Mouse (Mus musculus): Measurements from ENCODE around the gene Ctsf. TPM values are rescaled to one million over a fixed set of nuclear protein-coding genes. Genes with fewer than 3 reads are reported as not detected.

The Ctsf gene
- polyA plus RNA-seq, 1 experiment from 2014 or later: 34.1 TPM

DNA sequence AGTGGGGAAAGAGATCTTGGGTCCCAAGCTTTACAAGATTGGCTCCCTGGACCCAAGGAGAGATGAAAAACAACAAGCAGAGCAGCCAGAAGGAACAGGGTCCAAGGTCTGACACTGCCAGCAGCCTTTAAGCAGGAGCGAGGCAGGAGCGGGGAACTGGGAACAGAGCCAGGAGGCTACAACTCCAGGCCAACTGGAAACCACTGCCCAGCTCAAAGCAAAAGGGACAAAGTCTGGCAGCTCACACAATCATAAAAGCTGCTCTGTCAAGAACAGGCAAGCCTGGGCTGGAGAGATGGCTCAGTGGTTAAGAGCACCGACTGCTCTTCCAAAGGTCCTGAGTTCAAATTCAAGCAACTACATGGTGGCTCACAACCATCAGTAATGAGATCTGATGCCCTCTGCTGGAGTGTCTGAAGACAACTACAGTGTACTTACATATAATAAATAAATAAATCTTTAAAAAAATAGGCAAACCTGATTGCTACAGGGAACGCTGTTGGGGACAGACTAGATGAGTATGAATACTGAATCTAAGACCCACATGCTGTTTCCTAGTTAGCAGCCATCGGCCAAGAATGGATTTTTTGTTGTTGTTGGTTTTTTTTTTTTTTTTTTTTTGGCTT lies 34.1 kb upstream of the Ctsf start:
- no peaks in the 10 kb centered on the region for H3K4me1 ChIP-seq (ENCODE audit: control insufficient read depth, insufficient read depth, low read length)
- no peak overlapping the region for H3K4me2 ChIP-seq
- H3K9me3 ChIP-seq (ENCODE audit: control insufficient read depth, low read length): no peaks in the 10 kb centered on the region
- no peak for DNase-seq (ENCODE audit: low spot score, missing footprints)
- H3K27me3 ChIP-seq (ENCODE audit: control insufficient read depth, insufficient read depth, low read length): no peaks in the 10 kb centered on the region
- no peak overlapping the region for H3K9ac ChIP-seq (ENCODE audit: low read length)
- H3K27ac ChIP-seq (ENCODE audit: low read depth, low read length): no peak overlapping the region
- no peak overlapping the region for H3K4me3 ChIP-seq (ENCODE audit: low read depth, low read length)
- ATAC-seq (ENCODE audit: low FRiP score): no peak
- peaks cover 2% of the 10 kb centered on the region; the same call in 1 of the 2 replicates for H3K36me3 ChIP-seq (ENCODE audit: control insufficient read depth, insufficient read depth, low read length)
- 92% methylated on average over 5 of the region's 5 CpGs for WGBS

DNA sequence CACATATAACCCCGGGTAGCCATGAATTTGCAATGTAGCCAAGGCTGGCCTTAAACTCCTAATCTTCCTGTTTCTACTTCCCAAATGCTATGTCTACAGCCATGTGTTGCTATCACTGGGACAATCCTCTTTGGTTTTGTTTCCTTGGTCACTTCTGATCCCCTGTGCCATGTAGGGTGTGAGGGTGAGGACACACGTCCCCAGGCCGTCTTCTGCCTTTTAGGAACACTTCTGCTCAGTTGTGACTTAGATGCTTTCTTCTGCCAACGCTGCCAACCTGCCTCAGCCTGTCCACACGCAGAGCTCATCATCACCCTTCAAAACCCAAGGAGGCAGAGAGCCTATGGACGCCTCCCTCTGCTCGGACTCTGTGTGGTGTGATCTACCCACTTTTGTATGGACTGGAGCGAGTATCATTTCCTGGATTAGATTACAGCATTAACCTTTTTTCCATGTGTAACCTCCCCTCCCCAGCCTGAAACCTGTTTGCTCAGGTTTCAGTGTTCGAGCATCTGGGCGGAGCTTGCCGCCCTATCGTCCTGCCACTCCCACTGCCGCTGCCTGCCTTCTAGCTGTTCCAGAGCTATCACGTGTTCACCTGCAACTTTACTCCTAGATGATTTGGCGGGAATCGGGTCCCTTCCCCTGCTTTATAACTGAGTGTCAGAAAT lies 26.4 kb upstream of the Ctsf start:
- no peaks in the 10 kb centered on the region for H3K4me1 ChIP-seq (ENCODE audit: control insufficient read depth, insufficient read depth, low read length)
- no peak for ATAC-seq (ENCODE audit: low FRiP score)
- 62% methylated on average over 16 of the region's 16 CpGs for WGBS

DNA sequence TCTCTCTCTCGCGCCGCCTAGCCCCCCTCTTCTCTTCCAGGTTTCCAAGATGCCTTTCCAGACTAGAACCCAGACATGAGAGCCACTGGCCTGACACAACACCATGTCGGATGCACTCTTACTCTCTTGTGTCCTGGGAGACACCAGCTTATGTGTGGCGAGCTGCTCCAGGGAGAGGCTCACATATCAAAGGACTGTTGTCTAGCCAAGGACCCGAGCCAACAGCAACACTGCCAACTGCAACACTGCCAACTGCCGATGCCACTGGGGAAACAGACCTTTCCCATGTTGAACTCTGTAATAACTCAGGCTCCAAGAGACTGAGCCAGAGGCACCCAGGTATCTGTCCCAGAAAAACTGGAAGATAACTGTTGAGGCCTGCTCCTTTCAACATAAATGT lies 25.8 kb upstream of the Ctsf start:
- H3K36me3 ChIP-seq (ENCODE audit: control insufficient read depth, insufficient read depth, low read length): peaks cover 2% of the 10 kb centered on the region; the same call in 1 of the 2 replicates

More for the DNA sequence above, 26.4 kb upstream of the Ctsf start:
- Histone ChIP-seq H3K36me3 (ENCODE audit: control insufficient read depth, insufficient read depth, low read length) (peaks cover 2% of the 10 kb centered on the region; the same call in 1 of the 2 replicates), H3K4me2 (no peak overlapping the region), H3K27ac (ENCODE audit: low read depth, low read length) (no peak overlapping the region), H3K27me3 (ENCODE audit: control insufficient read depth, insufficient read depth, low read length) (no peaks in the 10 kb centered on the region), H3K9me3 (ENCODE audit: control insufficient read depth, low read length) (no peaks in the 10 kb centered on the region), H3K4me3 (ENCODE audit: low read depth, low read length) (no peak overlapping the region), H3K9ac (ENCODE audit: low read length) (no peak overlapping the region)
- no peak for DNase-seq (ENCODE audit: low spot score, missing footprints)

GRCm38 (mm10) chr19:4833977-4834376 lies 21.0 kb upstream of the Ctsf start:
- Histone ChIP-seq H3K9me3 (ENCODE audit: control insufficient read depth, low read length) (no peaks in the 10 kb centered on the region), H3K4me3 (ENCODE audit: low read depth, low read length) (no peak overlapping the region), H3K4me1 (ENCODE audit: control insufficient read depth, insufficient read depth, low read length) (peaks cover 9% of the 10 kb centered on the region), H3K9ac (ENCODE audit: low read length) (no peak overlapping the region), H3K4me2 (no peak overlapping the region), H3K36me3 (ENCODE audit: control insufficient read depth, insufficient read depth, low read length) (no peaks in the 10 kb centered on the region), H3K27me3 (ENCODE audit: control insufficient read depth, insufficient read depth, low read length) (no peaks in the 10 kb centered on the region), H3K27ac (ENCODE audit: low read depth, low read length) (no peak overlapping the region)
- ATAC-seq (ENCODE audit: low FRiP score) (no peak), DNase-seq (ENCODE audit: low spot score, missing footprints) (no peak)
- 92% methylated on average over 8 of the region's 8 CpGs for WGBS

More for the DNA sequence above, 25.8 kb upstream of the Ctsf start:
- DNase-seq (ENCODE audit: low spot score, missing footprints) (no peak), ATAC-seq (ENCODE audit: low FRiP score) (no peak)
- 67% methylated on average over 7 of the region's 7 CpGs for WGBS
- no peaks in the 10 kb centered on the region for H3K27me3 ChIP-seq (ENCODE audit: control insufficient read depth, insufficient read depth, low read length)
- no peak overlapping the region for H3K4me2 ChIP-seq
- H3K4me3 ChIP-seq (ENCODE audit: low read depth, low read length): no peak overlapping the region
- no peak overlapping the region for H3K27ac ChIP-seq (ENCODE audit: low read depth, low read length)
- H3K4me1 ChIP-seq (ENCODE audit: control insufficient read depth, insufficient read depth, low read length): no peaks in the 10 kb centered on the region
- no peaks in the 10 kb centered on the region for H3K9me3 ChIP-seq (ENCODE audit: control insufficient read depth, low read length)
- no peak overlapping the region for H3K9ac ChIP-seq (ENCODE audit: low read length)

GRCm38 (mm10) chr19:4836096-4836495 lies 18.8 kb upstream of the Ctsf start:
- WGBS: 87% methylated on average over 2 of the region's 2 CpGs
- no peaks in the 10 kb centered on the region for H3K36me3 ChIP-seq (ENCODE audit: control insufficient read depth, insufficient read depth, low read length)
- no peak for DNase-seq (ENCODE audit: low spot score, missing footprints)

DNA sequence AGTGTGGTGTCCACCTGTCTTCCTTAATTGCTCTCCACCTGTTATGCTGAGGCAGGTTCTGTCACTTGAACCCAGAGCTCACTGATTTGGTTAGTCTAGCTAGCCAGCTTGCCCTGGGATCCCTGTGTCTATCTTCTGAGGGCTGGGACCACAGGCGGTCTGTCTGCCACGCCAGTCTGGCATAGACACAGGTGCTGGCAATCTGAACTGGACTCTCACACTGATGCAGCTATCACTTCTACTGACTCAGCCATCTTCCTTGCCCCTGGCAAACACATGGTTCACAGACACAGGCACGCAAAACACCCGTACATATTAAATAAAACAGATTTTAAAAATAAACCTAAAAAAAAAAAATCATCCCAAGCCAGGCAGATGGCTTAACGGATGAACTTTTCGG lies 17.9 kb upstream of the Ctsf start:
- DNase-seq (ENCODE audit: low spot score, missing footprints): no peak
- Histone ChIP-seq H3K9me3 (ENCODE audit: control insufficient read depth, low read length) (no peaks in the 10 kb centered on the region), H3K9ac (ENCODE audit: low read length) (no peak overlapping the region), H3K4me2 (no peak overlapping the region), H3K4me3 (ENCODE audit: low read depth, low read length) (no peak overlapping the region), H3K36me3 (ENCODE audit: control insufficient read depth, insufficient read depth, low read length) (no peaks in the 10 kb centered on the region), H3K27ac (ENCODE audit: low read depth, low read length) (no peak overlapping the region), H3K4me1 (ENCODE audit: control insufficient read depth, insufficient read depth, low read length) (peaks cover 9% of the 10 kb centered on the region), H3K27me3 (ENCODE audit: control insufficient read depth, insufficient read depth, low read length) (peaks cover 11% of the 10 kb centered on the region)
- 91% methylated on average over 6 of the region's 6 CpGs for WGBS
- no peak for ATAC-seq (ENCODE audit: low FRiP score)

More at GRCm38 (mm10) chr19:4836096-4836495, 18.8 kb upstream of the Ctsf start:
- H3K27ac ChIP-seq (ENCODE audit: low read depth, low read length): no peak overlapping the region
- ATAC-seq (ENCODE audit: low FRiP score): no peak
- H3K9me3 ChIP-seq (ENCODE audit: control insufficient read depth, low read length): no peaks in the 10 kb centered on the region
- H3K4me2 ChIP-seq: no peak overlapping the region
- peaks cover 11% of the 10 kb centered on the region for H3K27me3 ChIP-seq (ENCODE audit: control insufficient read depth, insufficient read depth, low read length)
- peaks cover 9% of the 10 kb centered on the region for H3K4me1 ChIP-seq (ENCODE audit: control insufficient read depth, insufficient read depth, low read length)
- H3K9ac ChIP-seq (ENCODE audit: low read length): no peak overlapping the region
- H3K4me3 ChIP-seq (ENCODE audit: low read depth, low read length): no peak overlapping the region

- 38% methylated on average over 10 of the region's 10 CpGs for WGBS
- Histone ChIP-seq H3K9me3 (ENCODE audit: control insufficient read depth, low read length) (no peaks in the 10 kb centered on the region), H3K4me3 (ENCODE audit: low read depth, low read length) (peak overlapping the region; percentile 43), H3K36me3 (ENCODE audit: control insufficient read depth, insufficient read depth, low read length) (no peaks in the 10 kb centered on the region), H3K9ac (ENCODE audit: low read length) (peak overlapping the region; percentile 71), H3K4me2 (peak overlapping the region; percentile 68), H3K27me3 (ENCODE audit: control insufficient read depth, insufficient read depth, low read length) (peaks cover 11% of the 10 kb centered on the region), H3K4me1 (ENCODE audit: control insufficient read depth, insufficient read depth, low read length) (peaks cover 9% of the 10 kb centered on the region), H3K27ac (ENCODE audit: low read depth, low read length) (no peak overlapping the region)
- DNase-seq (ENCODE audit: low spot score, missing footprints) (no peak), ATAC-seq (ENCODE audit: low FRiP score) (no peak)
These were observed 16.3 kb upstream of the Ctsf start for GRCm38 (mm10) chr19:4838526-4839140.

GRCm38 (mm10) chr19:4839149-4839548 lies 15.8 kb upstream of the Ctsf start, which contains the start of the genes Ccs and Ccdc87:
Gene Ccs (minus strand): TSS chr19:4839332.
Gene Ccdc87 (plus strand): TSS chr19:4839366.
- Histone ChIP-seq H3K27me3 (ENCODE audit: control insufficient read depth, insufficient read depth, low read length) (peaks cover 11% of the 10 kb centered on the region), H3K9me3 (ENCODE audit: control insufficient read depth, low read length) (no peaks in the 10 kb centered on the region), H3K9ac (ENCODE audit: low read length) (peak within 1 kb of the TSS; percentile 71), H3K4me1 (ENCODE audit: control insufficient read depth, insufficient read depth, low read length) (peaks cover 9% of the 10 kb centered on the region), H3K36me3 (ENCODE audit: control insufficient read depth, insufficient read depth, low read length) (no peaks in the 10 kb centered on the region), H3K4me3 (ENCODE audit: low read depth, low read length) (peak within 1 kb of the TSS; percentile 43), H3K4me2 (peak within 1 kb of the TSS; percentile 68), H3K27ac (ENCODE audit: low read depth, low read length) (no peak within 1 kb of the TSS)
- ATAC-seq (ENCODE audit: low FRiP score) (peak; percentile 99), DNase-seq (ENCODE audit: low spot score, missing footprints) (peak; percentile 98)
- WGBS: under 1% methylated on average over 25 of the region's 25 CpGs

DNA sequence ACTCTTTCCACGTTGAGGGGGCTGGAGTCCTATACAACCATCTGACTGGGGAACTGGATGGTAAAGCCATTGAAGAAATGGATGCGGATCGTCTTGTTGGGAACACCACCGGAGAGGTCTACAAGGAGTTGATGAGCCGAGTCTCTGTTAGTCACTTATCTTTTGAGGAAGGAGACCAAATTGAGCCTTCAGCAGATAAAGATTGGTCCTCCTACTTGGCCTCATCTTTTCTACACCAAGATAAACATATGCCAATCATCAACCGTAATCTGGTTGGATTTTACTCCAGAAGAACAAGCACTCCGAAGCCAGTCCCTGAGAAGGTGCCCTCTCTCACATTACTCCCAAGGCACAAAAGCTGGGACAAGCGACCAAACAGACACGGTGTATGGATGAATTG lies 14.1 kb upstream of the Ctsf start:
- peaks cover 11% of the 10 kb centered on the region for H3K27me3 ChIP-seq (ENCODE audit: control insufficient read depth, insufficient read depth, low read length)
- H3K4me2 ChIP-seq: no peak overlapping the region
- DNase-seq (ENCODE audit: low spot score, missing footprints): no peak
- no peak overlapping the region for H3K4me3 ChIP-seq (ENCODE audit: low read depth, low read length)
- 88% methylated on average over 9 of the region's 9 CpGs for WGBS
- no peak overlapping the region for H3K27ac ChIP-seq (ENCODE audit: low read depth, low read length)
- ATAC-seq (ENCODE audit: low FRiP score): no peak
- no peak overlapping the region for H3K9ac ChIP-seq (ENCODE audit: low read length)
- H3K36me3 ChIP-seq (ENCODE audit: control insufficient read depth, insufficient read depth, low read length): no peaks in the 10 kb centered on the region
- H3K9me3 ChIP-seq (ENCODE audit: control insufficient read depth, low read length): no peaks in the 10 kb centered on the region
- peaks cover 9% of the 10 kb centered on the region for H3K4me1 ChIP-seq (ENCODE audit: control insufficient read depth, insufficient read depth, low read length)

Measured in midbrain, embryonic 11.5 days (tissue).